Mouse (Mus musculus): Measurements from ENCODE around the gene Styxl1.

- no peak for TF ChIP-seq EP300 (IDR thresholded peaks at IDR 0.05; ENCODE audit: low read depth)
- TF ChIP-seq CTCF (IDR thresholded peaks at IDR 0.05; ENCODE audit: low read depth), result no peak
Observed at GRCm38 (mm10) chr5:135730278-135730677, 47.9 kb downstream of the Styxl1 start.
